Mouse (Mus musculus) liver, adult 10 weeks (tissue): Measurements from ENCODE around the gene Syt2. TPM values are rescaled to one million over a fixed set of nuclear protein-coding genes. Genes with fewer than 3 reads are reported as not detected.

Experiments used
- polyA plus RNA-seq: library from polyadenylated mRNA; stranded (reverse); fragments of 350-450 nt; fragmentation: Illumina TruSeq; extraction: RNeasy Lipid Tissue Mini Kit (QIAGEN cat#74804); gene quantifications from one replicate; pipeline ENCODE4 v1.2.3, GENCODE M21; 2014; ENCODE audit warnings: low read depth, low replicate concordance

Gene Syt2
- not detected for polyA plus RNA-seq

GRCm38 (mm10) chr1:134646261-134646962, at the start of gene Syt2:
TSS of gene Syt2 (plus strand) at chr1:134646677.

Other genes with a start within 250 kb of the Syt2 start
- 5.2 TPM for gene Cyb5r1, start 241.1 kb upstream of the Syt2 start, polyA plus RNA-seq
- gene Adipor1, start 231.3 kb upstream of the Syt2 start, polyA plus RNA-seq: 31.7 TPM
- 13.3 TPM for gene Klhl12, start 191.1 kb upstream of the Syt2 start, polyA plus RNA-seq
- gene Rabif, start 152.0 kb upstream of the Syt2 start, polyA plus RNA-seq: 16.3 TPM
- gene Mgat4e, start 97.0 kb upstream of the Syt2 start, polyA plus RNA-seq: not detected
- 5.7 TPM for gene Kdm5b, start 86.5 kb upstream of the Syt2 start, polyA plus RNA-seq